Mouse (Mus musculus): ENCODE measurements around the gene Gbp5.

The Gbp5 gene

GRCm38 (mm10) chr3:142493536-142494061, at the start of gene Gbp5:
TSS of gene Gbp5 (plus strand) at chr3:142493978.
- no peak for DNase-seq (ENCODE audit: extremely low read depth, low read depth, low spot score)

GRCm38 (mm10) chr3:142454198-142454597, 39.6 kb upstream of the Gbp5 start:
- DNase-seq (ENCODE audit: extremely low read depth, low read depth, low spot score): no peak

- no peak for DNase-seq (ENCODE audit: extremely low read depth, low read depth, low spot score)
Observed at GRCm38 (mm10) chr3:142459241-142459640, 34.5 kb upstream of the Gbp5 start.

- no peak for DNase-seq (ENCODE audit: extremely low read depth, low read depth, low spot score)
Observed at GRCm38 (mm10) chr3:142462764-142463751, 30.7 kb upstream of the Gbp5 start.

GRCm38 (mm10) chr3:142474349-142474983, 19.3 kb upstream of the Gbp5 start:
- no peak for DNase-seq (ENCODE audit: extremely low read depth, low read depth, low spot score)

GRCm38 (mm10) chr3:142475913-142476312, 17.9 kb upstream of the Gbp5 start:
- DNase-seq (ENCODE audit: extremely low read depth, low read depth, low spot score): no peak

- no peak for DNase-seq (ENCODE audit: extremely low read depth, low read depth, low spot score)
Observed at GRCm38 (mm10) chr3:142477866-142478265, 15.9 kb upstream of the Gbp5 start.

GRCm38 (mm10) chr3:142478360-142478759, 15.4 kb upstream of the Gbp5 start:
- no peak for DNase-seq (ENCODE audit: extremely low read depth, low read depth, low spot score)

GRCm38 (mm10) chr3:142490465-142490864, 3.3 kb upstream of the Gbp5 start:
- no peak for DNase-seq (ENCODE audit: extremely low read depth, low read depth, low spot score)

- DNase-seq (ENCODE audit: extremely low read depth, low read depth, low spot score): no peak
Observed at GRCm38 (mm10) chr3:142495146-142495655, 1.4 kb downstream of the Gbp5 start.

GRCm38 (mm10) chr3:142496113-142497101, 2.6 kb downstream of the Gbp5 start:
- no peak for DNase-seq (ENCODE audit: extremely low read depth, low read depth, low spot score)

GRCm38 (mm10) chr3:142497123-142497841, 3.5 kb downstream of the Gbp5 start:
- no peak for DNase-seq (ENCODE audit: extremely low read depth, low read depth, low spot score)

GRCm38 (mm10) chr3:142498941-142499340, 5.2 kb downstream of the Gbp5 start:
- DNase-seq (ENCODE audit: extremely low read depth, low read depth, low spot score): no peak

GRCm38 (mm10) chr3:142528116-142528515, 34.3 kb downstream of the Gbp5 start:
- DNase-seq (ENCODE audit: extremely low read depth, low read depth, low spot score): no peak

GRCm38 (mm10) chr3:142529597-142529996, 35.8 kb downstream of the Gbp5 start:
- DNase-seq (ENCODE audit: extremely low read depth, low read depth, low spot score): no peak

GRCm38 (mm10) chr3:142530087-142530953, 36.5 kb downstream of the Gbp5 start, which contains the start of gene Gbp7:
TSS of gene Gbp7 (plus strand) at chr3:142530342.
- DNase-seq (ENCODE audit: extremely low read depth, low read depth, low spot score): no peak

- DNase-seq (ENCODE audit: extremely low read depth, low read depth, low spot score): no peak
Observed at GRCm38 (mm10) chr3:142531595-142531994, 37.8 kb downstream of the Gbp5 start.

GRCm38 (mm10) chr3:142533185-142533584, 39.4 kb downstream of the Gbp5 start:
- no peak for DNase-seq (ENCODE audit: extremely low read depth, low read depth, low spot score)

- DNase-seq (ENCODE audit: extremely low read depth, low read depth, low spot score): no peak
Observed at GRCm38 (mm10) chr3:142535667-142536066, 41.9 kb downstream of the Gbp5 start.

Measured in fat pad, adult 2 months (tissue).